Mouse (Mus musculus) mouse embryonic stem cell (cell line): ENCODE data around the gene N4bp3.

Experiments
- in situ Hi-C, 2 experiments: fragments of 300-500 bp; cut with MboI; formaldehyde crosslinking; loops; 1 replicate in 1 of 2; 3 replicates in 1 of 2; pipeline ENCODE4 v1.14.3; 2019 to 2020; ENCODE audit warnings: low sequenced_read_pairs in 2 of 2, low pct_unique_long_range_greater_than_20kb in 1 of 2, mixed read lengths in 1 of 2; ENCODE audit not compliant: unreplicated experiment in 1 of 2

The N4bp3 gene

DNA sequence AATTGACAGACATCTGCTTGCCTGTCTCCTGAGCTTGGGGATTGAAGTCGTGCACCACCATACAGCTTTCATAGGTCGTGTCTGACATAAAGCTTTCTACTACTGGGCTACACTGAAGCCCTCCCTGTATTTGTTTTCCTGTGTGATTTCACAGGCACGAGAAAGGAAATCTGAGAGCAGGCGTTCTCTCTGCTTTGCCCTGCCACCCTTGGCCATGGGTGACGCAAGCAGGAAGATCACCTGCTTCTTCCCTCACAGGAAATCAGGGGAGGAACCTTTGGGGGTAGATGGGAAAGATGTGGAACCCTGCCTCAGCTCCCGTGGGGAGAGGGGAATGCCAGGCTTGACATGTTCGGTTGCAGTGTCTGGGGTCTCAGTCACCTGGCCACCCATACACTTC, 7.6 kb upstream of the N4bp3 start:
- in situ Hi-C loops = no loop called here

DNA sequence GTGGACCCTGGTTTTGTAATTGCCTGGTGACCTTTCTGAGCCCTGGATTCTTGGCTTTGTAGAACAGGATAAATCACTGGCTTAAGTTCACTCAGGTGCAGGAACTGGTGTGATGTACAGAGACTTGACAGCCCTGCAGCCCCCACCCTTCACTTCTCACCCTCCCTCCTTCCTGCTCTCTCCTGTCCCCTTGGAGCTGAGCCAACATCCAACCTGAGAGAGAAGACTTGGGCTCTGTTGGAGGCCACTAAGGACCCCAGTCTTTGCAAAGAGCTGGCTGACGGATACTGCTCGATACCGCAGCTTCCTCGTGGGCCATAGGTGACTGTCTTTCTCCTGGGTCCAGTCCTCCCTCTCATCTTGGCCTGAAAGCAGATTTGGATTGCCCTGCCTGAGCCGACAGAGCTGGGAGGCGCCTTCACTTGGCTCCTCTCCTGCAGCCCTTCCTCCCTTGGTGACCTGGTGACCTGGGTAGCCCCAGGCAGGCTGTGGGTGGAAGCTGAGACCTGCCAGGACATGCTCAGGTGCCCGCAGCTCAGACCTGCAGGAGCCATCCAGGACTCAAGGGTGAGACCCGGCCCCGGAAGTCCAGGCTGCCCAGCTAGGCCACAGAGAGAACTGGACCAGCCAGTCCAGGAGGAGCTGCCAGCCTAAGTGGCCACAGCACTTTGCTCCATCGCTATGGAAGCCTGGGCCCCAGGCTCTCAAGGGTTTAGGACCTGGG, 6.3 kb upstream of the N4bp3 start:
- in situ Hi-C loops = no loop called here

DNA sequence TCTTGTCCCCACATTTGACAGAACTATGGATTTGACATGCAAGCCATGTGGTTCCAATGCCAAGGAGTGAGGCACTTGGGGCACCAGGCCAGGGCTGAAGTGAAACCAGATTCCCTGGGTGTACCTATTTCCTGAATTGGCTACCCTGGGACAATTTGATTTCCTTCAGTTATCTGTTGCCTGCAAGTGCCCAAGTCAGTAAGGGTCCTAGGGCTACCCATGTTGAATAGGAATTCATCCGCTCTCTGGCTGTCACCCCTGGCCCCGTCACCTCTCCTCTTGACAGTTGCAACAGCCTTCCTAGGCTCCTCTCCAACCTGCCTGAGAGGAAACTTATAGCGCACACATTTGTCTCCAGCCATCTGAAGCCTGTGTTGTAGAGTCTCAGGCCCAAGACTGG, 4.2 kb upstream of the N4bp3 start:
- in situ Hi-C loops = loop anchor here in 1 of 2 experiments (5.0 kb wide), 1 partner anchor 38 kb away; the partner anchor contains the start of gene Nhp2

- in situ Hi-C loops = loop anchor here in 1 of 2 experiments (5.0 kb wide), 1 partner anchor 36 kb away; the partner anchor contains the start of gene Nhp2
These were observed 3.1 kb upstream of the N4bp3 start for GRCm38 (mm10) chr11:51653736-51654135.

GRCm38 (mm10) chr11:51652889-51653418, 2.3 kb upstream of the N4bp3 start:
- in situ Hi-C loops = loop anchor here in 1 of 2 experiments (5.0 kb wide), 1 partner anchor 36 kb away; the partner anchor contains the start of gene Nhp2

DNA sequence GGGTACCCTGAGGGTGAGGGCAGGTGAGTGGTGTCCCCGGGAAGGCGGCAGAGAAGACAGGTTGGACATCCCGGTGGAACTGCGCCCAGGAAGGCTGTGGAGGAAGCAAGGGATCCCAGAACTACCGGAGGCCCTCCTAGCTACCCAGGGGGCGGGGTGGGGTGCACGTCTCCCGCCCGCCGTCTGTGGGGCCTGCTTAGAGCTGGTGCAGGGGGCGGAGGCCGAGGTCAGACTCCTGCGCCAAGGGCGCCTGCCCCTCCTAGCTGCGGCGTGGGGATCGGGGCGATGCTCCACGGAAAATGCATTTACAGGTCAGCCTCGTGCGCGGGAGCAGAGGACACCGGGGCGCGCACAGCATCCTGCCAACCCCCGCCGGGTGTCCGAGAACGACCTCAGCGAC, 381 bp downstream of the N4bp3 start:
- in situ Hi-C loops = loop anchor here in 1 of 2 experiments (5.0 kb wide), 1 partner anchor 33 kb away; the partner anchor contains the start of gene Nhp2

DNA sequence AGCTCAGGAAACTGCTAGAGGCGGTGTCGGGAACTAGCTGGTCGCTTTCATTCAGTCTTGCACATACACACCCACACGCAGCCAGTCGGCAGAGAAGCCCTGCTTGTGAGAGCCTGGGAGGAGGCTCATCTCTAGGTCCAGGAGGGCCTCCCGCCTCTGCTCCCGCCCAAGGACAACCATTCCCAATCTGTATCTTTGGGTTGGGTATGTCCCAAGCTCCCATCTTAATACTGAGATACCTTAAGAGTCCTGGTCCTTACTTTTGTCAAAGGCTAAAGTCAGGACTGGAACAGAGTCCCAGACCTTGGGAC, 798 bp downstream of the N4bp3 start:
- in situ Hi-C loops = loop anchor here in 1 of 2 experiments (5.0 kb wide), 1 partner anchor 33 kb away; the partner anchor contains the start of gene Nhp2

DNA sequence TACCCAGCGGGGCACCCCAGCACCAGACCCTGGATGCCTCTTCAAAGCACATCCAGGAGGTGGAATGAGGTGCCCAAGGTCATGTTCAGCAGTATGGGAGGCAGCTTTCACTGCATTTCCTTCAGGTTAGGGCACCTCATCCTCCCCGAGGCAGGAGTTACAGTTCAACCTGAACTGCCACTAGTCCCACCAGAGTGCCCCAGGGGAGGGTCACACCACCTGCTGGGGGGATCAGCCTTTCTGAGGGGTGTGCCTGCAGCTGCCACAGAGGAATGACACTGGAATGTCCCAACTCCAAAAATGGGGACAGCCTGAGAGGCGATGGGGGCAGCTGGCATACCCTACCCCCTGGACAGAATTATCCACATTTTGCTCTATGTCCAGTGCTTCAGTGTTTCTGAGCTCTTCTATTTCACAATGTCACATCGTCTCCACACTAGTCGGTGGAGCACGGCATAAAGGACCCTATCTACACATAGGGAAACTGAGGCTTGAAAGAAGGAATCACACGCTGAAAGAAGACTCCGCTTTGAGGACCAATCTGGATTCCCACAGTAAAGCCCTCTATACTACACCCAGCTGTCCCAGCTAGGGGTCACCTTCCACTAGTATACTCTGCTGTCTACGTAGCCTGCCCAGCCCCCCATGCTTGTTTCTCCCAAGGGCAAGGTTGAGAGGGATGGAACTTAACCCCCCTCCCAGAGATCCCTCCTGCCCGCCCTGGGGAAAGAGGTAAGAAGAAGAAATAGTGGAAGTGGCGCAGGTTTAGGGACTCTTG, 1.3 kb downstream of the N4bp3 start:
- in situ Hi-C loops = no loop called here

DNA sequence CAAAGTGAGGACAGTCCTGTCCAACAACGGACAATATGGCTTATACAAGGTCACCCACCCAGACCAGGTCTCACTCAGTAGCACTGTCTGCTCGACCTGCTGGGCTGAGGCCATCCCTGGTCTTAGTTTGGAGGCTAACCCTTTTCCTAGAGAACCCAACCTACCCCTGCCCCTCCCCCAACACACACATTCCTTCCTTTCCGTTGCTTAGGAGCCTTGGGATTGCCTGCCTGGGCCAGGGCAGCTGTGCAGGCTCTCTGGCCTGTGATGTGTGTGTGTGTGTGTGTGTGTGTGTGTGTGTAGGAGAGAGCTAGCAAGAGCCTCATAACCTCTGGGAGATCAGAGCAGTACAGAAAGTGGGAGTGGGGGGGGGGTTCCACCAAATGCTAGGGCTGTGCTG, 2.1 kb downstream of the N4bp3 start:
- in situ Hi-C loops = no loop called here

DNA sequence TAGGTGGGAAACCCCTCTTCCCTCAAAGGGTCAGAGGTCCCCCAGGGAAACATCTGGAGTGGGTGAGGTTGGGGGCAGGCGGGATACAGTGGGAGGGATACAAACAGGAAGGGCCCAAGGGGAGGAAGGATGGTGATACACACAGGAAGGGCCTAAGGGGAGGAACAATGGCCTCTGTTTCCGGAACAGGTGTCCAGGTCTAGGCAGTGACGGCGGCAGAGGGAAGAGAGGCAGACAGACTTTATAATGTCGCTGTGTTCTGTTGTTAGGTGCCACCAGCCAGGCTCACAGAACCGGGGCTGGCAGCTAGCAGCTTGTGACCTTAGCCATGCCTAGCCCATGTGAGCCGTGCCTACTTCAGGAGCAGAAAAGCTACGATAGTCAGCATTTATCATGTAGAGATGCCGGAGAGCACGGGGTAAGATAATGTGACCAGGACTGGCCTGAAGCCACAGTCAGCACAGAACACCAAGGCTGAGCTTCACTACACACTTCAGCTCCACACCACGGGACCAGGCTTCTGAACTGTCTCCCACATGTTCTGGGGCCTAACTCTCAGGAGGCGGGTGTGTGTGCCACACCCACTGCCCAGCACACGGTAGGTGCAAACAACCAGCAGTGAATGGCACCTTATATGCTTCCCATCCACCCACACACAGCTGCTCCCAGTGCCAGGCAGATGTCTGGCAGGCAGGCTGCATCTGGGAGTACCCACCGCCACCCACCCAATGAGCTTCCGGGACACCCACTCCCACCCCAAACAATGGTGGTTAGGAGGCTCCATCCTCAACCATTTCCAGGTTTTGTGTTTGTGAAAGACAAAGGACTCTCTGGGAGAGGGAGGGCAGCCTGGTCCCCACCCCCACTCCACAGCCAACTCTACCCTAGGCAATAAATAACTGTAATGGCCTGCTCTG, 3.6 kb downstream of the N4bp3 start:
- in situ Hi-C loops = no loop called here

- in situ Hi-C loops = no loop called here
These were observed 4.4 kb downstream of the N4bp3 start for GRCm38 (mm10) chr11:51646245-51646644.

- in situ Hi-C loops = no loop called here
These were observed 5.3 kb downstream of the N4bp3 start for GRCm38 (mm10) chr11:51645293-51645692.

DNA sequence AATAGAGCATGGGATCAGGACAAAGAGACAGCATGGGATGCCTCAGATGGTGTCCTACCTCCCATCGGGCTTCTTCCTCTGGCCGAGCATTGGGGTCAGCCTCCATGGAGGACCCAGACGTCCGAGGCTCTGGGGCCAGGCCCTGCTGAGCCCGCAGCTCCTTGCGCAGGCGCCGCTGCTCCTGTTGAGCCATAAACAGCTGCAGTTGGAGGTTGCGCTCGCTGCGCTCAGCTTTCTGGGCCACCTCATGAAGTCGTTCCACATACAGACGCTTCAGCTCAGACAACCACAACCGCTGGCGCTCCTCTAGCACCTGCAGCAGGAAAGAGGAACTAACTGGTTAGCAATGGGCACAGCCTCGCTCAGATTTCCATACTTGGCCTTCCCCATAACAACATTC, 6.4 kb downstream of the N4bp3 start:
- in situ Hi-C loops = no loop called here

- in situ Hi-C loops = no loop called here
These were observed 6.9 kb downstream of the N4bp3 start for GRCm38 (mm10) chr11:51643761-51644160.

DNA sequence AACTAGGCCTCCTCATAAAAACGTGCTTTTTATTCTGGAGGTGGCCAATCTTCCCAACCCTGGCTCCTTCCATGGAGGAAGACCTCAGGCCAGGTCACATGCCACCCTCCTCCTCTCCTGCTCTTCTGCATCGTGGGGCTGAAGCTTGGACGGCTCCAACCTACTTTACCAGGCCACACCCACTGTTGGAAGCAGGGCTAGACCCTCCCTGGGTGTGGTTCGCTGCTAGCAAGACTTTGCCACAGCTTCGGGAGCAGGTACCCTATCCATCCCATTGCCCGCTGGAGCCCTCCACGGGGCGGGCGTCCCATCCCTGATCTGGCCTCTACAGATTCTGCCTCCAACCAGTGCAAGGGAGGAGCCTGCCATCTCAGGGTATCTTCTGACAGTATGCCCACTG, 7.4 kb downstream of the N4bp3 start:
- in situ Hi-C loops = no loop called here

- in situ Hi-C loops = no loop called here
These were observed 9.9 kb downstream of the N4bp3 start for GRCm38 (mm10) chr11:51640748-51641147.

DNA sequence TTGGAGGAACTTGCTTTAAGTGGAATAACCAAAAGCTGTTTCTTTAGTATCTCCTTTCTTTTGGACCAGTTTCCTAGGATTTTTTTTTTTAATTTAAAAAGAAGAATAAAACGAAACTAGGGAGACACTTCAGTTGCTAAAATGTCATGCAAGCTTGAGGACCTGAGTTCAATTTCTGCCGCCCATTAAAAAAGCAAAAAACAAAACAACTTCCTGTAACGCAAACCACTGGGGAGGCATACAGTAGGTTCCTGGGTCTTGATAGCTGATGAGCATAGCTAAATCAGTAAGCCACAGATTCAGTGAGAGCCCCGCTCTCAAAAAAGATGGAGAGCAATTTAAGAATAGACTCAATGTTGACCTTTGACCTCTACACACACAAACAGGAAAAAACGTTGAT, 12.1 kb downstream of the N4bp3 start:
- in situ Hi-C loops = no loop called here

- in situ Hi-C loops = no loop called here
These were observed 12.6 kb downstream of the N4bp3 start for GRCm38 (mm10) chr11:51637971-51638414.

- in situ Hi-C loops = no loop called here
These were observed 14.3 kb downstream of the N4bp3 start for GRCm38 (mm10) chr11:51636323-51636684.
